8 mouse cellular contexts compared by ENCODE assay signal in genomic region chr14:101561251-101561701, GRCm38 (mm10). TPM values are rescaled to one million over a fixed set of nuclear protein-coding genes. Genes with fewer than 3 reads are reported as not detected.
A peak's percentile ranks its signal among the peaks of the same experiment; 100 is the strongest.
DNase-seq lines count a peak whose midpoint lies in the region; ATAC-seq lines count a peak whose summit lies in the region.

No protein-coding gene starts in this region.

- no peak overlapping the region for H3K27ac ChIP-seq in hindbrain, embryonic 14.5 days

- 33% methylated on average over 12 of the region's 12 CpGs for WGBS in hindbrain, embryonic 14.5 days

- peak; percentile 58 to 77 for DNase-seq in adrenal gland, adult (ENCODE audit: inconsistent age in 2 of 2, low spot score in 1 of 2)
- no peak for DNase-seq in adrenal gland, postnatal 4 days (ENCODE audit: low spot score in 2 of 2)
- peak; percentile 46 for DNase-seq in Muller cell, postnatal 12 days (ENCODE audit: inconsistent ontology term)
- peak; percentile 26 for DNase-seq in embryo, embryonic 10.5 days (ENCODE audit: low spot score)
- DNase-seq in hindbrain, embryonic 14.5 days (ENCODE audit: low spot score), result peak; percentile 37
- no peak for DNase-seq in kidney, adult 11 months
- no peak for DNase-seq in frontal cortex, postnatal 10 days (ENCODE audit: low spot score in 2 of 2)

- H3K27me3 ChIP-seq in hindbrain, embryonic 14.5 days (ENCODE audit: control insufficient read depth, insufficient read depth, low read length), result no peaks in the 10 kb centered on the region

- no peaks in the 10 kb centered on the region for H3K36me3 ChIP-seq in hindbrain, embryonic 14.5 days (replicated peaks; ENCODE audit: control insufficient read depth, insufficient read depth)

- ATAC-seq in hindbrain, embryonic 14.5 days (ENCODE audit: low FRiP score), result peak; percentile 75; the same call in 1 of the 2 replicates
- ATAC-seq in erythroblast, adult 5-6 weeks (replicated peaks; ENCODE audit: low FRiP score, poor library complexity, severe bottlenecking), result no peak

- H3K9ac ChIP-seq in hindbrain, embryonic 14.5 days, result no peak overlapping the region

- H3K4me2 ChIP-seq in hindbrain, embryonic 14.5 days (replicated peaks), result peak overlapping the region; percentile 31

- no peak overlapping the region for H3K4me3 ChIP-seq in hindbrain, embryonic 14.5 days (replicated peaks; ENCODE audit: low read length)

- no peaks in the 10 kb centered on the region for H3K9me3 ChIP-seq in hindbrain, embryonic 14.5 days (ENCODE audit: control insufficient read depth, low read length)

- 0 out of 2 replicates have a peak, but pooled peaks cover 5% of the 10 kb centered on the region for H3K4me1 ChIP-seq in hindbrain, embryonic 14.5 days (replicated peaks; ENCODE audit: control insufficient read depth, insufficient read depth, low read length)

RNA-seq across cellular contexts. Expression of gene Tbc1d4, which starts 47.7 kb away (rescaled TPM):
- total RNA-seq in adrenal gland, postnatal 4 days (2021), result 10 to 100 TPM; 63.4 to 65.0 TPM
- 5.9 and 8.7 TPM in 2 replicates for polyA plus RNA-seq in hindbrain, embryonic 14.5 days (2014; fragmentation: Nextera tagmentation; extraction: Ambion mirVana)
- 1.3 and 4.6 TPM in 2 replicates for total RNA-seq in erythroblast, adult 5-6 weeks (2015; ENCODE audit: low replicate concordance)
- 2.8 and 3.2 TPM in 2 replicates for total RNA-seq in erythroblast, adult 5-6 weeks (2017; ENCODE audit: low replicate concordance)

Comparison
In these comparisons a context has a peak if more than half of its experiments do, and no peak if none do; other contexts are left out.
1. DNase-seq: peak in adrenal gland, adult (2 of 2), Muller cell, postnatal 12 days (single experiment), embryo, embryonic 10.5 days (single experiment) and hindbrain, embryonic 14.5 days (single experiment); none in adrenal gland, postnatal 4 days (0 of 2), kidney, adult 11 months (single experiment) and frontal cortex, postnatal 10 days (0 of 2).
2. RNA of gene Tbc1d4, which starts 47.7 kb away (total RNA-seq): 63.4 to 65.0 TPM in adrenal gland, postnatal 4 days; 1.3 to 4.6 TPM in erythroblast, adult 5-6 weeks; every median in the first group is over 10 times any median in the second.